In the genomic region with DNA sequence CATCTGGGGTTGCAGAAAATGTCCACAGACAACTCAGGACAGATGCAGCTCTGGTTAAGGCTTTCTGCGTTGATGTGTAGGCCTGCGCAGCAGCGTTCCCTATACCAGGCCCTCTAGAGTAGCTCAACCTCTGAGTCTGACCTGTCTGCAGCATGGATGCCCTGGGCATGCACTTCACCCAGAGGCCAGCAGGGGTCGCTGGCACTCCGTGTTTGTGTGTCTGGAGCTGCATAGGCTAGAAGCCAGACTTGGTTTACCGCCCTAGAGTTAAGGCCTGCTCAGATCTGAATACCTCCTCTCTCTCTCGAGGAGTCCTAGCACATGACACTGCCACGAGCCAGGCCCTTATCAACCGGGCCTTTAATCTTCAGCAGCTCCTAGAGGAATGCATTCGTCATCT, we compare ENCODE assay signal across 9 mouse cellular contexts.
DNase-seq lines count a peak whose midpoint lies in the region; ATAC-seq and TF ChIP-seq lines count a peak whose summit lies in the region.
"Had no signal": no experiment of that assay in that cellular context is flagged by ENCODE, and none has a peak within 500 bp of the region (broad histone marks: within the 10 kb centered on the region; RNA-seq: fewer than 3 reads in every experiment).

No protein-coding gene starts in this region.

- H3K27ac ChIP-seq in hindbrain, embryonic 10.5 days: no peak overlapping the region
- H3K27ac ChIP-seq in lung, postnatal 0 days (ENCODE audit: low read length): no peak overlapping the region
- H3K27ac ChIP-seq: macrophage had no signal

- H3K36me3 ChIP-seq in hindbrain, embryonic 10.5 days: no peaks in the 10 kb centered on the region
- H3K36me3 ChIP-seq in lung, postnatal 0 days (ENCODE audit: insufficient read depth, low read length): no peaks in the 10 kb centered on the region

- DNase-seq in MN1 (ENCODE audit: low spot score): peak; percentile 69
- peak; percentile 52 for DNase-seq in cerebellum, adult 9-10 months
- DNase-seq in hindbrain, embryonic 10.5 days (ENCODE audit: low spot score): peak; percentile 88
- peak; percentile 65 for DNase-seq in layer of hippocampus, adult 9-10 months (ENCODE audit: low spot score)
- peak; percentile 41 for DNase-seq in lung, postnatal 0 days (ENCODE audit: low spot score)
- peak; percentile 81 for DNase-seq in ovary, postnatal 36 days (ENCODE audit: low spot score)
- DNase-seq in thymus, postnatal 36 days: peak; percentile 77 to 81

- ATAC-seq in frontal cortex, adult (ENCODE audit: low TSS enrichment): peak; percentile 58
- peak; percentile 24; the same call in 1 of the 2 replicates for ATAC-seq in lung, postnatal 0 days

- H3K9ac ChIP-seq in lung, postnatal 0 days (replicated peaks; ENCODE audit: low read depth): no peak overlapping the region

- 30% methylated on average over 10 of the region's 10 CpGs for WGBS in hindbrain, embryonic 10.5 days
- 27% methylated on average over 10 of the region's 10 CpGs for WGBS in lung, postnatal 0 days

- TF ChIP-seq CTCF in lung, postnatal 0 days (IDR thresholded peaks at IDR 0.05): peak; percentile 96

- H3K27me3 ChIP-seq in hindbrain, embryonic 10.5 days (ENCODE audit: insufficient read depth, poor library complexity, severe bottlenecking): peaks cover 6% of the 10 kb centered on the region; the same call in 1 of the 2 replicates
- H3K27me3 ChIP-seq in lung, postnatal 0 days (replicated peaks; ENCODE audit: insufficient read depth, low read length): no peaks in the 10 kb centered on the region

- no peaks in the 10 kb centered on the region for H3K9me3 ChIP-seq in hindbrain, embryonic 10.5 days
- no peaks in the 10 kb centered on the region for H3K9me3 ChIP-seq in lung, postnatal 0 days (ENCODE audit: low read length)

- no peak for TF ChIP-seq EP300 in lung, postnatal 0 days (IDR thresholded peaks at IDR 0.05)

- H3K4me3 ChIP-seq in hindbrain, embryonic 10.5 days: no peak overlapping the region
- H3K4me3 ChIP-seq in lung, postnatal 0 days (ENCODE audit: low read depth, low read length): no peak overlapping the region

- H3K4me2 ChIP-seq in lung, postnatal 0 days (replicated peaks; ENCODE audit: low read depth, low read length): no peak overlapping the region

- H3K4me1 ChIP-seq in hindbrain, embryonic 10.5 days (replicated peaks): peaks cover 13% of the 10 kb centered on the region
- no peaks in the 10 kb centered on the region for H3K4me1 ChIP-seq in lung, postnatal 0 days (ENCODE audit: insufficient read depth, low read depth, low read length)
